Mouse (Mus musculus): Measurements from ENCODE around the gene Trap1. TPM values are rescaled to one million over a fixed set of nuclear protein-coding genes. Genes with fewer than 3 reads are reported as not detected.
"Not testable (repeated sequence)": the region's sequence is repeated elsewhere in the genome, so short reads cannot be mapped to it uniquely, and the experiment has no call there.

Trap1 gene
- polyA plus RNA-seq (2015; fragmentation: Nextera tagmentation; extraction: Ambion mirVana) = 51.5 and 52.9 TPM in 2 replicates

DNA sequence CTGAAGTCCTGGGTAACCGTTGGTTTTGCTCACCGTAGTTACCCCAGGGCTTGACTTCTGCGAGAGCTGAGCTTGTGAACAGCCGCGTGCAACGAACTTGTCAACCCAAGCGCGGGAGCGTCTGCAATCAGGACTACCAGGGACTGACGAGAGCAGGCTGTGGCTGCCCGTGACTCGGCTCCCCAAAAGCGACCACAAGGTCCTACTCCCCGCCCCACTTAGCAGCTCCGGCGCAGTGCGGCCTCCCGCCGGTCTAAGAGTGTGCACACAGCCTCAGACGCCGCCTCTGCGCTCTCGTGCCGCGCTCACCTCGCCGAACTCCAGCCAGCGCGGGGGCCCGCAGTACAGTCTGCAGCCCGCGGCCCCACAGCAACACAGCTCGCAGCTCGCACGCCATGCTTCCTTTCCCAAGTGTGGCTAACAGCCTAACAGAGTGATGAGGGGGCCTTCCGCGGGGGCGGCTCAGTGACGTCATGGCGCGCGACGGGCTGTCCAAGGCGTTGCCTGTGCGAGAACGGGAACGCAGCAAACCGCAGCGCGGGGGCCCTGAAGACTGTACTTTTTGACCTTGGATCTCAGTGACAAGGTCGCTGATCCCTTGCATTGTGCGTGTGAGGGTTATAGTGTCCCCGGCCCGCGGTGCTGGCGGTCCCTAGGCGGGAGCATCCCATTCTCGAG is at the start of gene Trap1:
TSS of gene Trap1 (minus strand) at position 444 of the 678 bp plus-strand sequence.
- H3K27me3 ChIP-seq = no peaks in the 10 kb centered on the region
- peak; percentile 98 for ATAC-seq (replicated peaks)
- peak within 1 kb of the TSS; percentile 87 for H3K27ac ChIP-seq (replicated peaks)
- peaks cover 10% of the 10 kb centered on the region; the same call in 1 of the 2 replicates for H3K36me3 ChIP-seq
- H3K9ac ChIP-seq (replicated peaks) = peak within 1 kb of the TSS; percentile 89
- peak within 1 kb of the TSS; percentile 76 for H3K4me2 ChIP-seq (replicated peaks)
- no peaks in the 10 kb centered on the region for H3K9me3 ChIP-seq
- peaks cover 20% of the 10 kb centered on the region for H3K4me1 ChIP-seq
- WGBS = under 1% methylated on average over 58 of the region's 58 CpGs
- peak within 1 kb of the TSS; percentile 95 for H3K4me3 ChIP-seq

DNA sequence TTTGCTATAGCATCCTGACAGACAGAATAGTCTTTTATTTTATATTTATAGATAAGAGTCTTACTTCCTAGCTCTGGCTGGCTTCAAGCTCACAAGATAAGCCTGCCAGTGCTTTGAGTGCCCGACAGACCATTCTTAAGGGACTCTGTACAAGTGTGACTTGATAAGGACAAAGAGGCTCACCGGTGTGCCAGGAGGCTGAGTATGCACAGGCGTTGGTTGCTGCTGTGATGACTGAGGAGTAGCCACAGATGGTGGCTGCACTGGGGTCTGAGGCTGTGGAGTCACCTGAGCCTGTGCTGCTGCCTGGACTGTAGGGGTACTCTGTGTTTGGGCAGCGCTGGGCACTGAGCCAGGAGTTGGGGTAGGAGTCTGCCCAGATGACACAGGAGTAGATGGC is 39.4 kb upstream of the Trap1 start:
- no peaks in the 10 kb centered on the region for H3K27me3 ChIP-seq
- H3K36me3 ChIP-seq = peaks cover 83% of the 10 kb centered on the region
- H3K4me2 ChIP-seq (replicated peaks) = no peak overlapping the region
- H3K4me1 ChIP-seq = no peaks in the 10 kb centered on the region
- 93% methylated on average over 4 of the region's 4 CpGs for WGBS
- H3K9ac ChIP-seq (replicated peaks) = no peak overlapping the region
- no peak overlapping the region for H3K4me3 ChIP-seq
- no peaks in the 10 kb centered on the region for H3K9me3 ChIP-seq
- H3K27ac ChIP-seq (replicated peaks) = no peak overlapping the region
- ATAC-seq (replicated peaks) = no peak

DNA sequence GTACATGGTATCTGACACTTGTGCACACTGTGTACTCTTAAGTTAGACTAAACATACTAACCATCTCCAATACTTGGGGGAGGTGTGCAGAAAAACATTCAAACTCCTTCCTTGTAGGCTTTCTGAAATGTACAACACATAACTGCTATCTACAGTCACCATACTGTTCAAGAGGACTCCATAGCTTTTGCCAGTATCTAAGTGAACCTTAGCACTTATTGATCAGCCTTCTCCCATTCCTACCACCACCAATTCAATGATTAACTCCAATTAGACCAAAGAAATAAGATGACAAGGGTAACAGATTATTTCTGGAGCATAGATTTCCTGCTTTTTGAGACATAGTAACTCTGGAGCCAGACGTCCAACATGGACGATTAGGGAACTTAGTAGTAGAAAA is 22.7 kb upstream of the Trap1 start:
- Histone ChIP-seq H3K4me3 (no peak overlapping the region), H3K27ac (replicated peaks) (no peak overlapping the region), H3K9ac (replicated peaks) (no peak overlapping the region), H3K36me3 (peaks cover 64% of the 10 kb centered on the region), H3K9me3 (no peaks in the 10 kb centered on the region), H3K4me2 (replicated peaks) (no peak overlapping the region), H3K4me1 (no peaks in the 10 kb centered on the region), H3K27me3 (no peaks in the 10 kb centered on the region)
- ATAC-seq (replicated peaks) = no peak
- 88% methylated on average over 2 of the region's 2 CpGs for WGBS

DNA sequence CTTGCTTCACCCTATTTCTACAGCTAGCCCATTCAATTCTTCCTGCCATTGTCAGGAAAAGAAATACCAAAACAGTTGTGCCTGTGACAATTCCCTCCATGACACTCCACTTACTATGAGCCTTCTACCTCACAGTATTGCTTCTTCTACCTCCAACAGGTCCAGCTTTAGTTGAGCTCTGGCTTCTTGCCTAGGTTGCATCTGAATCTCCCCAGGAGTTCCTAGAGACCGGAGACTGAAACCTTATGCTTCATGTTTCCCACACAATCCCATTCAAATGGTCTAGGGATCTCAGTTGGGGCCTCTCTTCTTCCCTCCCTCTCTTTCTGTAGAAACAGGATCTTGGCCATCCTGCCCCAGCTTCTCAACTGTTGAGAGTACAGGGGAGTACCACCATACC is 19.9 kb upstream of the Trap1 start:
- no peak overlapping the region for H3K27ac ChIP-seq (replicated peaks)
- H3K9me3 ChIP-seq = no peaks in the 10 kb centered on the region
- H3K9ac ChIP-seq (replicated peaks) = no peak overlapping the region
- WGBS = 98% methylated on average over 1 of the region's 1 CpGs
- no peak for ATAC-seq (replicated peaks)
- peaks cover 83% of the 10 kb centered on the region for H3K36me3 ChIP-seq
- H3K4me2 ChIP-seq (replicated peaks) = no peak overlapping the region
- no peaks in the 10 kb centered on the region for H3K27me3 ChIP-seq
- no peak overlapping the region for H3K4me3 ChIP-seq
- H3K4me1 ChIP-seq = no peaks in the 10 kb centered on the region

DNA sequence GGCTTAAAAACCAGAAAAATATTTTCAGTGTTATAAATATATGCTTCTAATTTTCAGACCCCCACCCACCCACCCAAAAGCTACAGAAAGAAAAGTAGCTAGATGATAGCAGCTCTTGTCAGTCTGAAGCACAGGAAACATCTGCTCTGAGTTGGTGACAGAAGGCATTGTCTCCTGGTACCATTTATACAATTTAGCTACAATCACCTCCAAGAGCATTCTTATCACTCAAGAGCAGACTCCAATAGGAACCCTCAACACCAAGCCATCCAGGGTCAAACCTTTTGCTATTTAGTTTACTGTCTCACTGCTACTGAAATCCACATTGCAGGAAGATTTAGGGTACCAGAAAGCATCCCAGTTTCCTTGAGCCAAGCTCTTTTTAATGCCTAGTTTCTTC is 19.3 kb upstream of the Trap1 start:
- no peaks in the 10 kb centered on the region for H3K4me1 ChIP-seq
- no peak overlapping the region for H3K4me3 ChIP-seq
- H3K4me2 ChIP-seq (replicated peaks) = no peak overlapping the region
- no peak overlapping the region for H3K27ac ChIP-seq (replicated peaks)
- no peaks in the 10 kb centered on the region for H3K27me3 ChIP-seq
- no peak for ATAC-seq (replicated peaks)
- H3K9ac ChIP-seq (replicated peaks) = no peak overlapping the region
- H3K9me3 ChIP-seq = no peaks in the 10 kb centered on the region
- peaks cover 87% of the 10 kb centered on the region for H3K36me3 ChIP-seq

DNA sequence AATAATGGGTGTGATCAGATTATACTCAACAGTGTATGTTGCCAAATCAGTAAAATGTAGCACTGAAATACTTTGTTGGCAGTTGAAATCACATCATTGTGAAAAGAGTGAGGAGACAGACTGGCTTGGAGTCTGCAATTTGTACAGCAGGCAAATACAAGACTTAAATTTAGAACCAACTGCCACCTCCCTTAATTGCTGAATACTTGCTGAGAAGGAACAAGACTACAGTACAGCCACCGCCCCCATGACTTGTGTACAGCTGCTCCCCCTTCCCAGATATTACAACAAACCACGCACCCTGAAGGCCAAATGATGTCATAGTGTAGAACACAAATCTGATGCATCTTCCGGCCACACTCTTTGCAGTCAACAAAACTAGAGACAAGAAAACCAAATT is 18.5 kb upstream of the Trap1 start:
- H3K9ac ChIP-seq (replicated peaks) = no peak overlapping the region
- H3K4me3 ChIP-seq = no peak overlapping the region
- H3K27ac ChIP-seq (replicated peaks) = no peak overlapping the region
- no peaks in the 10 kb centered on the region for H3K27me3 ChIP-seq
- peaks cover 88% of the 10 kb centered on the region for H3K36me3 ChIP-seq
- no peak for ATAC-seq (replicated peaks)
- H3K4me2 ChIP-seq (replicated peaks) = no peak overlapping the region
- 95% methylated on average over 3 of the region's 3 CpGs for WGBS
- no peaks in the 10 kb centered on the region for H3K9me3 ChIP-seq
- H3K4me1 ChIP-seq = no peaks in the 10 kb centered on the region

DNA sequence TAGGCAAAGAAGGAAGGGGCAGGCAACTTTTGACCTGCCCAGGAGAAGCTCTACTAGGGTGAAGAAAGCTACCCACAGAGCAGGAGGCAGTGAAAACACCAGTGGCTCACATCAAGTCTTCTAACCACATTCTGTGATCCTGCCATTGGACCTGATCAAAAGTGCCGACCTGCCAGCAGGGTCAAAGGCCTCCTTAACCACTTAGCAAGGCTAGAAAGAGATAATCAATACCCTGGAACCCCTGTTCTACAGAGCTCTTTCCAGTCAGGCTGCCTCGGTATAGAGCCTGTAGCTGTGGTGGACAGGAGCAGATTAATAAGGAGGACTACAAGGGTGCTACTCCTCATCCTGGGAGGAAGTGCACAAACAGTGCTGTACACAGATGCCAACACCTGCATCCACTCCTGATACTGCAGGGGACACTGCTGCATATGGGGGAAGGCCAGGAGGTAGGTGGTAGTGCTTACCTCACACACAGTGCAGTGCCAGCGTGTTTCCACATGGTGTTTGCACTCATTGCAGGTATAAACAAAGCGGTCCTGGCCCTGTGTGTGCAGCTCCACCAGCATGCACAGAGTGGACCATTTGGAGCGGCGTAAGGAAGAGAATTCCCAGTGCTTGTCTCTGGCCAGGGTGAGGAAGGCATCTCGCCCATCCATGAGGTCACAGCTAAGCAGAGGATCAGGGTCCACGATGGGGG is 9.7 kb upstream of the Trap1 start:
- no peak for ATAC-seq (replicated peaks)
- Histone ChIP-seq H3K27ac (replicated peaks) (no peak overlapping the region), H3K4me3 (no peak overlapping the region), H3K4me2 (replicated peaks) (no peak overlapping the region), H3K36me3 (peaks cover 86% of the 10 kb centered on the region), H3K27me3 (no peaks in the 10 kb centered on the region), H3K9me3 (no peaks in the 10 kb centered on the region), H3K9ac (replicated peaks) (no peak overlapping the region), H3K4me1 (no peaks in the 10 kb centered on the region)
- 94% methylated on average over 8 of the region's 8 CpGs for WGBS

DNA sequence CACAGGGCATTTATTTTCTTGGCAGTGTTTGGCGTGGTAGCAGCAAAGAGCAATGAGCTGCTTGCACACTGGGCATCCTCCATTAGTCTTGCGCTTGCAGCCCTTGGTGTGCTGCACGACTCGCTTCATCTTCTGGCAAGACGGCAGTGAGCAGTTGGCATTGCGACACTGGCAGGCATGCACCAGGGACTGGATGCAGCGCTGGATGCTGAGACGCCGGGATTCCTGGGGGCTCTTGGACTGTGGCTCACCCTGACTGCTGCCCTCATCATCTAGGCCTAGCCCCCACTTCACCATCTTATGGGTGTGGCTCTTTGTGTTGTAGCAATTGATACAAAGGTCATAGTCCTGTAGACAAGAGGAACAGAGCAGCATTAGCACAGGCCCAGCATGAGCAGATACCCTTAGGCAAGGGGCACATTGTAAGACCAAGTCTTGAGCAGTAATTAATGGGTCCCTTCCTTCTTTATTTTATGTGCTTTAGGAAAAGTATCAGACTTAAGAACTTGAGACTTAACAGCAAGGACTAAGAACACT is 8.3 kb upstream of the Trap1 start:
- no peak overlapping the region for H3K27ac ChIP-seq (replicated peaks)
- 95% methylated on average over 9 of the region's 9 CpGs for WGBS
- no peak overlapping the region for H3K9ac ChIP-seq (replicated peaks)
- H3K36me3 ChIP-seq = peaks cover 81% of the 10 kb centered on the region
- no peak for ATAC-seq (replicated peaks)
- H3K9me3 ChIP-seq = no peaks in the 10 kb centered on the region
- H3K4me3 ChIP-seq = no peak overlapping the region
- no peaks in the 10 kb centered on the region for H3K27me3 ChIP-seq
- H3K4me2 ChIP-seq (replicated peaks) = no peak overlapping the region
- H3K4me1 ChIP-seq = no peaks in the 10 kb centered on the region

DNA sequence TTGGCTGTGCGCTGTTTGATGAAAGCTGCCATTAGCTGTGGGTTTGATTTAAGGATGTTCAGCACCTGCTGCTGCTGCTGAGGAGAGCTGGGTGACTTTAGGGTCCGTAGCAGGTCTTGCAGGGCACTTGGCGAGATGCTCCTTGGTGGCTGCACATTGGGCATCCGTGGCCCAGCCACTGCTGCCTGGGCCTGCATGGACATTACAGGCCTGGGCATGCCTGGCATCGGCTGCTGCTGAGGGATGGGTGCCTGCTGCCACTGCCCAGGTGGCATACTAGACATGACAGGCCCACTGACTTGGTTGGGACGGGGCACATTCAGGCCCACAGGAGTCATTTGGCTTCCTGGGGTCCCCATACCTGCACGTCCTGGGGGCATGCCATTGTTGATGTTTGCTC is 7.4 kb upstream of the Trap1 start:
- no peaks in the 10 kb centered on the region for H3K9me3 ChIP-seq
- H3K27ac ChIP-seq (replicated peaks) = no peak overlapping the region
- no peaks in the 10 kb centered on the region for H3K27me3 ChIP-seq
- WGBS = 97% methylated on average over 7 of the region's 7 CpGs
- no peak overlapping the region for H3K9ac ChIP-seq (replicated peaks)
- no peak overlapping the region for H3K4me2 ChIP-seq (replicated peaks)
- H3K4me3 ChIP-seq = no peak overlapping the region
- no peaks in the 10 kb centered on the region for H3K4me1 ChIP-seq
- 0 out of 2 replicates have a peak, but pooled peaks have one; percentile 34 for ATAC-seq (replicated peaks)
- peaks cover 72% of the 10 kb centered on the region for H3K36me3 ChIP-seq

DNA sequence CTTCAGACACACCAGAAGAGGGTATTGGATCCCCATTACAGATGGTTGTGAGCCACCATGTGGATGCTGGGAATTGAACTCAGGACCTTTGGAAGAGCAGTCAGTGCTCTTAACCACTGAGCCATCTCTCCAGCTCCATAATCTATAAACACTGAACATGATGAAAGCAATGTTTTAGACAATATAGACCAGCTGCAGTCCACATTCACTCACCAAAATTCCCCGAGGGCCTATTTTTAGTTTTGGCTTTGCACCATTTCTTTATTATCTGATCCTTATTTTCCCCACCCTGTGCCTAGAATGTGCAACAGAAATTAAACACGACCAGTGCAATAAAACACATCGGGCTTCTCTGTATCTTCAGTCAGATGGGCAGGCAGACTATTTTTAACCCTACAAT is 2.8 kb upstream of the Trap1 start:
- Histone ChIP-seq H3K36me3 (peaks cover 29% of the 10 kb centered on the region), H3K4me1 (peaks cover 20% of the 10 kb centered on the region)
- not testable (repeated sequence) for H3K4me2 ChIP-seq (replicated peaks); ATAC-seq (replicated peaks); H3K9me3 ChIP-seq; H3K27ac ChIP-seq (replicated peaks); H3K9ac ChIP-seq (replicated peaks); H3K4me3 ChIP-seq; H3K27me3 ChIP-seq
- WGBS = 84% methylated on average over 3 of the region's 3 CpGs

DNA sequence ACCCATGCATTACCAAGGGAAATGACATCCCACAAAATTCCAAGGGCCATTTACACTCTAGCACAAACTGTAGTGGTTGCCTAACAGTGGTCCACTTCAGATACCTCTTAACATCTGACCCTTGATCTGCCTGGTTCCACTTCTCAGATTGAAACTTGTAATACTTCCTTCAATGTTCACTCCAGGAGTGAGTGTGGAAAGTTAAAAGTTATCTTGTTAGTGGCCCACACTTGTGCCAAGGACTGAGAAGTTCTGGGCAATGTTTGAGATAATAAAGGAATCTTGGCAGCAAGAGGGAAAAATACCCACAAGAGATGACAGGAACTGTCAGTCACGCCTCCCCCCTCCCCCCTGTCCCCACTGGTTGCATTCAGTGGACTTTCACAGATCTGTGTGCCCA is 2.0 kb upstream of the Trap1 start:
- Histone ChIP-seq H3K4me3 (no peak overlapping the region), H3K9me3 (no peaks in the 10 kb centered on the region)

DNA sequence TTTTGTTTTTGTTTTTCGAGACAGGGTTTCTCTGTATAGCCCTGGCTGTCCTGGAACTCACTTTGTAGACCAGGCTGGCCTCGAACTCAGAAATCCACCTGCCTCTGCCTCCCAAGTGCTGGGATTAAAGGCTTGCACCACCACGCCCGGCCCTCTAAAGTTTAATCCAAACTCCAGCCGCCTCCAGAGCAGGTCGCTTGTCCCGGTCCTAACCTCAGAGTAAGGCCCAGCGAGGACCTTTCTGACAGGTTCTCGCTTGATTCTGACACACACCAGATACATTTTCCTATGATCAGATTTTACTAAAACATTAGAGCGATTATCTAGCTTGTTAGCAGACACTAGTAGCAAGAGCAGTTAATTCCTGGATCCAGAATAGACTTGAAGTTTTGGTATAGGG is 675 bp upstream of the Trap1 start:
- H3K4me1 ChIP-seq = peaks cover 20% of the 10 kb centered on the region
- H3K9ac ChIP-seq (replicated peaks); ATAC-seq (replicated peaks); H3K27ac ChIP-seq (replicated peaks); H3K27me3 ChIP-seq; H3K9me3 ChIP-seq: not testable (repeated sequence)
- WGBS = 74% methylated on average over 10 of the region's 10 CpGs
- peak overlapping the region; percentile 76 for H3K4me2 ChIP-seq (replicated peaks)
- H3K36me3 ChIP-seq = peaks cover 12% of the 10 kb centered on the region; the same call in 1 of the 2 replicates
- peak overlapping the region; percentile 95 for H3K4me3 ChIP-seq

More for the DNA sequence above, 2.0 kb upstream of the Trap1 start:
- Histone ChIP-seq H3K36me3 (peaks cover 21% of the 10 kb centered on the region), H3K27ac (replicated peaks) (no peak overlapping the region), H3K4me1 (peaks cover 20% of the 10 kb centered on the region), H3K27me3 (no peaks in the 10 kb centered on the region), H3K9ac (replicated peaks) (no peak overlapping the region), H3K4me2 (replicated peaks) (no peak overlapping the region)
- WGBS = 75% methylated on average over 1 of the region's 1 CpGs
- ATAC-seq (replicated peaks) = no peak
